Mouse (Mus musculus) layer of hippocampus, adult 2 months (tissue): ENCODE measurements at regions not wholly inside any gene's neighbourhood (a gene's known extent, or its start where the extent isn't known, plus 50 kb on each side); places are given as distances from the start of the nearest gene placed in this dataset.

Experiments used
- DNase-seq, 2 experiments: peaks; one replicate each; pipeline ENCODE4 v3.0.0; 2022; ENCODE audit warnings: low spot score in 2 of 2
- H3K27ac ChIP-seq: fragments of 200-600 bp; 2 replicates; pipeline ENCODE4 v1.8.1; 2022
- H3K4me3 ChIP-seq: fragments of 200-600 bp; 2 replicates; pipeline ENCODE4 v1.8.1; 2022; ENCODE audit warnings: mild to moderate bottlenecking
- CTCF ChIP-seq: fragments of 200-600 bp; conservative IDR thresholded peaks from 2 replicates; pipeline ENCODE4 v1.8.1; 2022; ENCODE audit warnings: antibody characterized with exemption, mild to moderate bottlenecking, moderate library complexity

- Histone ChIP-seq H3K4me3 (no peak overlapping the region), H3K27ac (no peak overlapping the region)
- no peak for TF ChIP-seq CTCF
- no peak for DNase-seq
Observed at GRCm38 (mm10) chr2:128507591-128508243, 83.3 kb upstream of the Spdye4c start.

GRCm38 (mm10) chr2:128508244-128508605 is 82.8 kb upstream of the Spdye4c start:
- DNase-seq: no peak
- TF ChIP-seq CTCF: no peak
- H3K4me3 ChIP-seq: no peak overlapping the region
- H3K27ac ChIP-seq: no peak overlapping the region

- no peak overlapping the region for H3K27ac ChIP-seq
- no peak for DNase-seq
- TF ChIP-seq CTCF: no peak
- no peak overlapping the region for H3K4me3 ChIP-seq
Observed at GRCm38 (mm10) chr2:128511291-128511690, 79.7 kb upstream of the Spdye4c start.

- H3K27ac ChIP-seq: no peak overlapping the region
- no peak for TF ChIP-seq CTCF
- no peak for DNase-seq
- no peak overlapping the region for H3K4me3 ChIP-seq
Observed at GRCm38 (mm10) chr2:128512852-128513251, 78.2 kb upstream of the Spdye4c start.

- no peak overlapping the region for H3K27ac ChIP-seq
- H3K4me3 ChIP-seq: no peak overlapping the region
- DNase-seq: no peak
- no peak for TF ChIP-seq CTCF
Observed at GRCm38 (mm10) chr2:128514463-128515290, 76.3 kb upstream of the Spdye4c start.

- Histone ChIP-seq H3K4me3 (no peak overlapping the region), H3K27ac (no peak overlapping the region)
- no peak for TF ChIP-seq CTCF
- DNase-seq: no peak
Observed at GRCm38 (mm10) chr2:128515701-128516100, 75.3 kb upstream of the Spdye4c start.

GRCm38 (mm10) chr2:128516694-128517093 is 74.3 kb upstream of the Spdye4c start:
- no peak for DNase-seq
- H3K4me3 ChIP-seq: no peak overlapping the region
- TF ChIP-seq CTCF: no peak
- H3K27ac ChIP-seq: no peak overlapping the region

GRCm38 (mm10) chr2:128518142-128518541 is 72.9 kb upstream of the Spdye4c start:
- Histone ChIP-seq H3K4me3 (no peak overlapping the region), H3K27ac (no peak overlapping the region)
- no peak for TF ChIP-seq CTCF
- no peak for DNase-seq

- Histone ChIP-seq H3K27ac (no peak overlapping the region), H3K4me3 (no peak overlapping the region)
- no peak for DNase-seq
- no peak for TF ChIP-seq CTCF
Observed at GRCm38 (mm10) chr2:128521701-128522443, 69.1 kb upstream of the Spdye4c start.

- no peak overlapping the region for H3K27ac ChIP-seq
- no peak overlapping the region for H3K4me3 ChIP-seq
- TF ChIP-seq CTCF: no peak
- no peak for DNase-seq
Observed at GRCm38 (mm10) chr2:128523425-128524108, 67.4 kb upstream of the Spdye4c start.

- Histone ChIP-seq H3K27ac (no peak overlapping the region), H3K4me3 (no peak overlapping the region)
- no peak for TF ChIP-seq CTCF
- DNase-seq: no peak
Observed at GRCm38 (mm10) chr2:128526100-128526499, 64.9 kb upstream of the Spdye4c start.

- TF ChIP-seq CTCF: no peak
- Histone ChIP-seq H3K27ac (no peak overlapping the region), H3K4me3 (no peak overlapping the region)
- no peak for DNase-seq
Observed at GRCm38 (mm10) chr2:128526883-128527344, 64.1 kb upstream of the Spdye4c start.

GRCm38 (mm10) chr2:128536294-128536693 is 54.7 kb upstream of the Spdye4c start:
- Histone ChIP-seq H3K27ac (no peak overlapping the region), H3K4me3 (no peak overlapping the region)
- no peak for TF ChIP-seq CTCF
- no peak for DNase-seq
